Mouse (Mus musculus) olfactory bulb, adult 2 months (tissue): ENCODE data around the gene Mag.
"Not testable (repeated sequence)": the region's sequence is repeated elsewhere in the genome, so short reads cannot be mapped to it uniquely, and the experiment has no call there.

Experiments
- CTCF ChIP-seq: fragments of 200-500 bp; IDR thresholded peaks from 2 replicates; pipeline ENCODE4 v1.5.1; 2012; ENCODE audit warnings: low read depth, mild to moderate bottlenecking, low read length, moderate library complexity; ENCODE audit not compliant: insufficient read depth
- POLR2A ChIP-seq: fragments of 200-500 bp; IDR thresholded peaks from 2 replicates; pipeline ENCODE4 v1.6.1; 2012; ENCODE audit warnings: mild to moderate bottlenecking, low read depth, low read length, moderate library complexity; ENCODE audit not compliant: insufficient read depth

DNA sequence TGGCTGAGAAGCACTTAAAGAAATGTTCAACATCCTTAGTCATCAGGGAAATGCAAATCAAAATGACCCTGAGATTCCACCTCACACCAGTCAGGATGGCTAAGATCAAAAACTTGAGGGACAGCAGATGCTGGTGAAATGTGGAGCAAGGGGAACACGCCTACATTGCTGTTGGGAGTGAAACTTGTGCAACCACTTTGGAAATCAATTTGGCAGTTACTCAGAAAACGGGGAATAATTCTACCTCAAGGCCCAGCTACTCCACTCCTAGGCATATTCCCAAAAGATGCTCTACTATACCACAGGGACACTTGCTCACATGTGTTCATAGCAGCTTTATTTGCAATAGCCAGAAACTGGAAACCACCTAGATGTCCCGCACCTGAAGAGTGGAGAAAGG, 35.2 kb upstream of the Mag start:
- TF ChIP-seq POLR2A, CTCF: not testable (repeated sequence)
